Mouse (Mus musculus) hematopoietic stem cell, adult 5-6 weeks (primary cell): ENCODE measurements at regions not wholly inside any gene's neighbourhood (a gene's known extent, or its start where the extent isn't known, plus 50 kb on each side); places are given as distances from the start of the nearest gene placed in this dataset.

ENCODE experiments used
- ATAC-seq, 2 experiments: fragments of 125-278 bp in 1 of 2; replicated peaks in 1 of 2; 2 replicates each; pipeline ENCODE4 v1.8.0; 2016 to 2017; ENCODE audit warnings: inconsistent platforms in 2 of 2, mild to moderate bottlenecking in 2 of 2, moderate number of reproducible peaks in 2 of 2, low read depth in 1 of 2, moderate TSS enrichment in 1 of 2; ENCODE audit not compliant: low FRiP score in 2 of 2, poor library complexity in 2 of 2, severe bottlenecking in 2 of 2, insufficient read depth in 1 of 2, low TSS enrichment in 1 of 2

- ATAC-seq = no peak
Observed at GRCm38 (mm10) chr5:17280951-17281350, 92.0 kb upstream of the Speer4f2 start.

DNA sequence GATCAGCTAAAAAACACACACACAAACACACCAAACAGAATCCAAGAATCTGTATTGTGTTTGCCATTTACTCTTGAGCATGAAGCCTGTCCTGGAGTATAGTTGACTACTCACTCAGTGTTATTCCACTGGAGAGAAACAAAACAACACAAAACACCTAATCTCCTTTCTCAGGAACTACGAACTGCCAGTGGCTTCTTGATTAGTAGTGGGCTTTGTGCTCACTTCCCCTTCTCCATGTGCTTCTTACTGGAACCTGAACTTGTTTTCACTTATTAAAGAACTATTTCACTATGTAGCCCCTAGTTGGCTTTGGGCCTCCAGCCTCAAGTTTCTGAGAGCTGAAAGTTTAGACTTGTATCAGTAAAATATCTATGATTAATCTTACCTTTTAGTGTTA, 84.0 kb upstream of the Speer4f2 start:
- 0 out of 4 replicates have a peak, but pooled peaks of 1 of the 2 experiments have one; percentile 4 for ATAC-seq

- ATAC-seq = no peak
Observed at GRCm38 (mm10) chr5:17292559-17292958, 80.4 kb upstream of the Speer4f2 start.

- no peak for ATAC-seq
Observed at GRCm38 (mm10) chr5:17296571-17297035, 76.4 kb upstream of the Speer4f2 start.

DNA sequence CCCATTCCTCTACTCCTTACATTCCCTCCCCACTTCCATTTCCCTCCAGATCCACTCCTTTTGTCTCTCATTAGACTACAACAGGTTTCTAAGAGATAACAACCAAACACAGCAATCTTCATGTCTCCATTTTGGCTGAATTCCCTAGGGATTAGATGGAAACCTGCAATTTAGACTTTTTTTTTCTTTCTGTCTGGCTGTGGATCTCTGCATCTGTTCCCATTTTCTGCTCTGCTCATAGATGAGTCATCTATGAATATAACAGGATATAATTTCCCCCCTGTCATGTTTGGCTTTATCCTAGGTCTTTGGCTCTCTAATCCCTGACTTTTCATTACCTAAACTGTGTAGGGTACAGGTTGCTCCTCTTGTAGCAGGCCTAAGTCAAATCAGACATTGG, 73.1 kb upstream of the Speer4f2 start:
- no peak for ATAC-seq

GRCm38 (mm10) chr5:17321501-17321900, 51.5 kb upstream of the Speer4f2 start:
- ATAC-seq = no peak
